Mouse (Mus musculus): ENCODE results near the gene Gm10096. TPM values are rescaled to one million over a fixed set of nuclear protein-coding genes. Genes with fewer than 3 reads are reported as not detected.
"Not testable (repeated sequence)": the region's sequence is repeated elsewhere in the genome, so short reads cannot be mapped to it uniquely, and the experiment has no call there.

Gene Gm10096
- not detected in 2 replicates for total RNA-seq (2015)
- not detected in 2 replicates for total RNA-seq (2017)

GRCm38 (mm10) chrX:28954602-28955001 lies at the start of gene Gm10096:
Gene Gm10096 (minus strand): TSS chrX:28954702.
- not testable (repeated sequence) for ATAC-seq (ENCODE audit: poor library complexity, severe bottlenecking)

Data from megakaryocyte, adult 5-6 weeks (primary cell).